Mouse (Mus musculus) liver, embryonic 11.5 days (tissue): Measurements from ENCODE around the gene Cep126. TPM values are rescaled to one million over a fixed set of nuclear protein-coding genes. Genes with fewer than 3 reads are reported as not detected.

Experiments
- ATAC-seq: fragments of 200-750 bp; cut with Nextera tagmentation; replicated peaks from 2 replicates; pipeline ENCODE4 v1.8.0; 2017; ENCODE audit warnings: moderate number of reproducible peaks, mild to moderate bottlenecking, moderate TSS enrichment, moderate library complexity; ENCODE audit not compliant: low FRiP score
- DNase-seq: peaks from one replicate; pipeline ENCODE4 v3.0.0-alpha.2; 2017; ENCODE audit warnings: low spot score
- H3K27ac ChIP-seq: fragments of 300-500 bp; sonication (generic); 2 replicates; pipeline ENCODE4 v1.5.1; 2014; ENCODE audit warnings: mild to moderate bottlenecking, low read depth, low read length, control low read depth
- H3K27me3 ChIP-seq: fragments of 300-500 bp; sonication (generic); replicated peaks from 2 replicates; pipeline ENCODE4 v1.6.1; 2014; ENCODE audit warnings: low read length, mixed read lengths; ENCODE audit not compliant: control insufficient read depth, insufficient read depth
- H3K36me3 ChIP-seq: fragments of 300-500 bp; sonication (generic); 2 replicates; pipeline ENCODE4 v1.6.1; 2014; ENCODE audit warnings: mild to moderate bottlenecking, low read length, moderate library complexity, mixed read lengths; ENCODE audit not compliant: control insufficient read depth, insufficient read depth
- H3K4me1 ChIP-seq: fragments of 300-500 bp; sonication (generic); replicated peaks from 2 replicates; pipeline ENCODE4 v1.6.1; 2014; ENCODE audit warnings: low read length, mixed read lengths; ENCODE audit not compliant: control insufficient read depth, insufficient read depth
- H3K4me2 ChIP-seq: fragments of 300-500 bp; sonication (generic); 2 replicates; pipeline ENCODE4 v1.6.1; 2014; ENCODE audit warnings: mild to moderate bottlenecking, control low read depth, moderate library complexity
- H3K4me3 ChIP-seq: fragments of 300-500 bp; sonication (generic); 2 replicates; pipeline ENCODE4 v1.5.1; 2014; ENCODE audit warnings: low read depth, low read length, control low read depth
- H3K9ac ChIP-seq: fragments of 300-500 bp; sonication (generic); 2 replicates; pipeline ENCODE4 v1.6.1; 2014; ENCODE audit warnings: low read depth, low read length, control low read depth
- H3K9me3 ChIP-seq: fragments of 300-500 bp; sonication (generic); 2 replicates; pipeline ENCODE4 v1.6.1; 2016; ENCODE audit warnings: low read length, inconsistent platforms, mixed read lengths; ENCODE audit not compliant: control insufficient read depth
- WGBS: fragments of 180-500 bp; shearing (Covaris S2); extraction: QIAGEN DNeasy Blood & Tissue Kit; methylation state at CpG from one replicate; pipeline ENCODE4 v1.1.7; 2014; 5-methylcytosine and 5-hydroxymethylcytosine counted together
- polyA plus RNA-seq: library from polyadenylated mRNA; unstranded; fragments of >200 nt; fragmentation: Nextera tagmentation; extraction: Ambion mirVana; gene quantifications from 2 replicates; pipeline ENCODE4 v1.2.1, GENCODE M21; 2014

The Cep126 gene
- polyA plus RNA-seq, 1 experiment from 2014 or later: 1.4 TPM

GRCm38 (mm10) chr9:8035091-8035490, 99.0 kb downstream of the Cep126 start:
- DNase-seq: no peak

GRCm38 (mm10) chr9:8034143-8034542, 100.0 kb downstream of the Cep126 start:
- no peak overlapping the region for H3K27ac ChIP-seq
- no peaks in the 10 kb centered on the region for H3K27me3 ChIP-seq
- WGBS: 51% methylated on average over 1 of the region's 1 CpGs
- no peak overlapping the region for H3K9ac ChIP-seq
- no peak for ATAC-seq
- H3K4me3 ChIP-seq: no peak overlapping the region
- H3K4me2 ChIP-seq: no peak overlapping the region
- no peaks in the 10 kb centered on the region for H3K4me1 ChIP-seq
- no peak for DNase-seq
- no peaks in the 10 kb centered on the region for H3K9me3 ChIP-seq
- H3K36me3 ChIP-seq: no peaks in the 10 kb centered on the region

More at GRCm38 (mm10) chr9:8035091-8035490, 99.0 kb downstream of the Cep126 start:
- 43% methylated on average over 4 of the region's 4 CpGs for WGBS
- H3K9ac ChIP-seq: no peak overlapping the region
- no peaks in the 10 kb centered on the region for H3K27me3 ChIP-seq
- H3K4me2 ChIP-seq: no peak overlapping the region
- no peak overlapping the region for H3K27ac ChIP-seq
- H3K4me3 ChIP-seq: no peak overlapping the region
- no peaks in the 10 kb centered on the region for H3K4me1 ChIP-seq
- no peaks in the 10 kb centered on the region for H3K9me3 ChIP-seq
- H3K36me3 ChIP-seq: no peaks in the 10 kb centered on the region
- no peak for ATAC-seq

DNA sequence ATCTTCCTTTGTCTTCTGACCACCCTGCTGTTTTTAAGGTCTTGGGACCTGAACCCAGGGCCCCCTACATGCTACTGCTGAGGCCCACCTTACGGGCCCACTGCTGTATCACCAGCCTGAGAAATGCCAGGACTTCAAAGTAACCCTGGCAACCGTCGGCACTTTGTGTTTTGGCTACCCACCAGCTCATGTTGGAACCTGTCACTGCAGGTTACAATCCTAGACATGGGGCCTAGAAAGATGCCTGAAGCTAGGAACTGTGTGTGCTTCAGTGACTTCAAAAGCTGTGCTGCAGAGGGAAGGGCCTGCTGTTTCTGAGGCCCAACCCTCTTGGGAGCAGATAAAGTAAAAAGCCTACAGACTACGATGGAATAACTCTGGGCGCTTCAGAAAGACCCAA, 101.2 kb downstream of the Cep126 start:
- 80% methylated on average over 5 of the region's 5 CpGs for WGBS
- Histone ChIP-seq H3K27ac (no peak overlapping the region), H3K4me3 (no peak overlapping the region), H3K4me2 (no peak overlapping the region), H3K9ac (no peak overlapping the region), H3K9me3 (no peaks in the 10 kb centered on the region), H3K36me3 (no peaks in the 10 kb centered on the region), H3K4me1 (no peaks in the 10 kb centered on the region), H3K27me3 (no peaks in the 10 kb centered on the region)
- DNase-seq (no peak), ATAC-seq (no peak)

Other genes starting within 250 kb of the Cep126 start
- gene Yap1, start 129.7 kb downstream of the Cep126 start, polyA plus RNA-seq: 11.8 and 12.4 TPM in 2 replicates
- gene Cfap300, start 91.5 kb downstream of the Cep126 start, polyA plus RNA-seq: 6.1 and 6.7 TPM in 2 replicates